Mouse (Mus musculus): Measurements from ENCODE around the gene Erfe. TPM values are rescaled to one million over a fixed set of nuclear protein-coding genes. Genes with fewer than 3 reads are reported as not detected.

Gene Erfe
- 0.15 TPM in 1 of 2 replicates, not detected in the other for total RNA-seq (2017)

DNA sequence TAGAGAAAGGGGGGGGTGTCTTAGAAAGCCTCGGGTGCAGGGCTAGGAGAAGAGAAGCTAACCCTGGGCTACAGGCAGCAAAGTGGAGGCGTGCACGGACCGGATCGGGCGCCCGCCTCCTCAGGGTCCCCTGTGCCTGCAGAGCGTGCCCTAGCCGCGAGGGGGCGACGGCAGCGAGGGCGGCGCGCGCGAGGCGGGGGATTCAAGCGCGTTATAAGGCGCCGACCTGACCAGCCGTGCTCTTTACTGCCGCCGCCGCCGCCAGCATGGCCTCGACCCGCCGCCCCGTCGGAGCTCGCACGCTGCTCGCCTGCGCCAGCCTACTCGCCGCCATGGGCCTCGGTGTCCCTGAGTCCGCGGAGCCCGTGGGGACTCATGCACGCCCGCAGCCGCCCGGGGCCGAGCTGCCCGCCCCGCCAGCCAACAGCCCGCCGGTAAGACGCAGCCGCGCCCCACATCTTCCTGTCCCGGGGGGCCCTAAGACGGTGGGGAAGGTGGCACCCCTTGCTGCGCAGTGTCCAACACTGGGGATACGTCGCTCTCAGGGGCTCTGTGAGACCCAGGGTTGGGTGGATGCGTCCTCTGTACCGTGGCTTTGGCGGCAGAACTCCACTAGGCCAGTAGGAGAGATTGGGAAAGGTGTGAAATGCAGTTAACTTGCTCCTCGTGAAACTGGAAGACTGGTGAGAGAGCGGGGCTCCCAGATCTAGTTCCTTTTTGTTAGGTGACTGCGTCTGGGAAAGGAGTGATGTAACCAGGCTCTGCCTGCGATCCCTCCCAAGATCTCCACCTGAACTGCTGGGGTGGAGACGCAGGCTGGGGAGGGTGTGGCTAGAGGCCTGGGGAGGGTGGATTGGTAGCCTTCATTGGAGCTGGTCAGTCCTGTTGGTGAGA lies at the start of gene Erfe:
Gene Erfe (plus strand): TSS at position 216 of the 894 bp plus-strand sequence.
- ATAC-seq (replicated peaks in 1 of 2; ENCODE audit: insufficient read depth in 1 of 2, low FRiP score in 2 of 2, low TSS enrichment in 1 of 2, low read depth in 1 of 2, poor library complexity in 2 of 2, severe bottlenecking in 2 of 2): peak; percentile 63 to 76

DNA sequence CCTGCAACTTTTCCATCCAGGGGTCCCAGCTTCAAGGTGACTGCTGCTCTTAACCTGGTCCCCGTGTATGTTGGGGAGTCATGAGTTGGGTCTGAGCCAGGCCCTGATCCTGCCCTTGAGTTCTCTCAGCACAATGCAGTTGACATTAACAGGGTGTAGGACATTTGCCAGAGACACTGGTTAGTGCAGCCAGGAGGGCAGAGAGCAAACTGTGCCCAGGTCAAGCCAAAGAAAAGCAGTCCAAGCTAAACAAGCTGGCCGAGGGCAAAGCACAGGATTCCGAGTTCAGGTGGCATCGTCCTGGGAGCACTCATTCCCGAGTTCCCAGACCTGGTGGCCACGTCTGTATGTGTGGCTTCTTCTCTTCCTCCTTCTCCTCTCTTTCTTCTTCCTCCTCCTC lies 48.6 kb upstream of the Erfe start:
- ATAC-seq (replicated peaks in 1 of 2; ENCODE audit: insufficient read depth in 1 of 2, low FRiP score in 2 of 2, low TSS enrichment in 1 of 2, low read depth in 1 of 2, poor library complexity in 2 of 2, severe bottlenecking in 2 of 2): no peak

GRCm38 (mm10) chr1:91321760-91322438 lies 44.3 kb upstream of the Erfe start, which contains the start of gene Espnl:
Gene Espnl, plus strand, starts transcription at chr1:91322075.
- peak; percentile 49 to 55 for ATAC-seq (replicated peaks in 1 of 2; ENCODE audit: insufficient read depth in 1 of 2, low FRiP score in 2 of 2, low TSS enrichment in 1 of 2, low read depth in 1 of 2, poor library complexity in 2 of 2, severe bottlenecking in 2 of 2)

- ATAC-seq (replicated peaks in 1 of 2; ENCODE audit: insufficient read depth in 1 of 2, low FRiP score in 2 of 2, low TSS enrichment in 1 of 2, low read depth in 1 of 2, poor library complexity in 2 of 2, severe bottlenecking in 2 of 2): no peak
Measured at GRCm38 (mm10) chr1:91324646-91325045, 41.6 kb upstream of the Erfe start.

- no peak for ATAC-seq (replicated peaks in 1 of 2; ENCODE audit: insufficient read depth in 1 of 2, low FRiP score in 2 of 2, low TSS enrichment in 1 of 2, low read depth in 1 of 2, poor library complexity in 2 of 2, severe bottlenecking in 2 of 2)
Measured at GRCm38 (mm10) chr1:91325488-91326042, 40.7 kb upstream of the Erfe start.

GRCm38 (mm10) chr1:91332102-91332501 lies 34.1 kb upstream of the Erfe start:
- no peak for ATAC-seq (replicated peaks in 1 of 2; ENCODE audit: insufficient read depth in 1 of 2, low FRiP score in 2 of 2, low TSS enrichment in 1 of 2, low read depth in 1 of 2, poor library complexity in 2 of 2, severe bottlenecking in 2 of 2)

DNA sequence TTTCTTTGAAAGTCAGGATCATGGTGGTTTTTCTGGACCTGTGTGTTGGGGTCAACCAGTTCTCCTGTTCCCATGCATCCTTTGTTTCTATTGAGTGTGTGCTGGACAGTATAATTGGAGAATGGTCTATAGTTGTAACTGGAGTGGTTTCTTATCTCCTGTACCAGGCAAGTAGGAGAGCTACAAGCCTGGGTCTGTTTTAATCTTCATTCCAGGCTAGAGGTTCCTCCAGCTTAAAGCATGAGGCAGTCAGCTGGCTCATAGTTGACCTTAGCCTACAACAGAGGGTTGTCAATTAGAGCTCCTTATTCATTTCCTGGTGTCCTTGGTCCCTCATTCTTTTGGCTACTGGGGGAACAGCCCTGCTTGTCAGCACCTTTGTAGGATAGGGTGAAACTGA lies 32.6 kb upstream of the Erfe start:
- ATAC-seq (replicated peaks in 1 of 2; ENCODE audit: insufficient read depth in 1 of 2, low FRiP score in 2 of 2, low TSS enrichment in 1 of 2, low read depth in 1 of 2, poor library complexity in 2 of 2, severe bottlenecking in 2 of 2): no peak

DNA sequence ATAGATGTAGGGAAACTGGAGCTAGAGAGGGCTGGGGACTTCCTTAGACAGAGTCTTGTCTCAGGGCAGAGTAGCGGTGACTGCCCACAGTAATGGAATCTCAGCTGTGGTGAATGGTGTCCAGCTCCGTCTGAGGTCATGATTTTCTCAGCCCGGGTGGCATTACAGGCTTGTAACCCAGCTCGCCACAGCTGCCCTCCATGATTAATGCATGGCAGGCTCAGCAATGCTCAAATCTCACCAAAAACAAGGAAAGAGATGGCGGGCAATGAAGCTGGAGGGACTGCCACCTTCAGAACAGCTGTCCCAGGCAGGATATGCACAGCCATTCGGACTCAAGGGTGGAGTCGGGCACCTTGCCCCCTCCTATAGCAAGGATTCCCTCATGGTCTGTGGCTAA lies 28.9 kb upstream of the Erfe start:
- no peak for ATAC-seq (replicated peaks in 1 of 2; ENCODE audit: insufficient read depth in 1 of 2, low FRiP score in 2 of 2, low TSS enrichment in 1 of 2, low read depth in 1 of 2, poor library complexity in 2 of 2, severe bottlenecking in 2 of 2)

DNA sequence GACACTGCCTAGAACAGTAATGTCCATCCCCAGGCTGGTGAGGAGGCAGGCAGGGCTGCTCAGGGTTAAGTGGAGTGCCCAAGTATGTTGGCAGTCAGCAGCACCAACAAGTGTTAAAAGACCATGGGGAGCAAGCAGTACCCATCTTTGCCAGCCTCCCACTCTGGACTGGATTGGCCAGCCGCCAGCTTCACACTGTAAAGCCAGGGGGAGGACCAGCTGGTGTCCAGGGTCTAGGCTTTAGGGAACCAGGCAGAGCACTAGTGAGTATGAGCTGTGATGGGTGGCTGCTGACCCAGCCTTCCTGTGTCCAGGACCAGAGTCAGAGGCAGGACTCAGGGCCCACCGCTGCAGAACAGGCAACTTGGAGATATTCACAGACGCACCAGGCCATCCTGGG lies 22.2 kb upstream of the Erfe start:
- ATAC-seq (replicated peaks in 1 of 2; ENCODE audit: insufficient read depth in 1 of 2, low FRiP score in 2 of 2, low TSS enrichment in 1 of 2, low read depth in 1 of 2, poor library complexity in 2 of 2, severe bottlenecking in 2 of 2): no peak

- no peak for ATAC-seq (replicated peaks in 1 of 2; ENCODE audit: insufficient read depth in 1 of 2, low FRiP score in 2 of 2, low TSS enrichment in 1 of 2, low read depth in 1 of 2, poor library complexity in 2 of 2, severe bottlenecking in 2 of 2)
Measured at GRCm38 (mm10) chr1:91344921-91345685, 21.1 kb upstream of the Erfe start.

- ATAC-seq (replicated peaks in 1 of 2; ENCODE audit: insufficient read depth in 1 of 2, low FRiP score in 2 of 2, low TSS enrichment in 1 of 2, low read depth in 1 of 2, poor library complexity in 2 of 2, severe bottlenecking in 2 of 2): peak; percentile 71 to 87
Measured at GRCm38 (mm10) chr1:91346892-91347291, 19.3 kb upstream of the Erfe start.

DNA sequence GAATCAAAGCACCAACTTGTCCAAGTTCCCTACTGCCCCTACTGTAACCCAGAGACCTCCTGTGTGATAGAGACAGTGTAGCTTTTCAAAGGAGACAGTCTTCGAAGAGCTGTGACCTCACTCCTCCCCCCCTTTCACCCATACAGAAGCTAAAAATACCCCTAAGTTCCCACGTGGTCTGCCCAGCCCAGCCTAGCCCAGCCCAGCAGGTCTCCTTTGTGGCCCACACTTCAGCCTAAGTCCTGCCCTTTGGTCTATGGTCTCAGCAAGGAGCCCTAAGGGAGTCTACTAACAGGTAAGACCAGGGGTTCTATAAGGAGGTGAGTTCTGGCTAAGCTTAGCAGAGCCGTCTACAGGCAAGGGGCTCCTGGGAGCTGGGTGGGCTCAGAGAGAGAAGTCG lies 15.4 kb upstream of the Erfe start, which contains the start of gene Klhl30:
Gene Klhl30 (plus strand): TSS at position 176 of the 400 bp plus-strand sequence.
- no peak for ATAC-seq (replicated peaks in 1 of 2; ENCODE audit: insufficient read depth in 1 of 2, low FRiP score in 2 of 2, low TSS enrichment in 1 of 2, low read depth in 1 of 2, poor library complexity in 2 of 2, severe bottlenecking in 2 of 2)

GRCm38 (mm10) chr1:91351249-91351648 lies 15.0 kb upstream of the Erfe start:
- ATAC-seq (replicated peaks in 1 of 2; ENCODE audit: insufficient read depth in 1 of 2, low FRiP score in 2 of 2, low TSS enrichment in 1 of 2, low read depth in 1 of 2, poor library complexity in 2 of 2, severe bottlenecking in 2 of 2): no peak

- no peak for ATAC-seq (replicated peaks in 1 of 2; ENCODE audit: insufficient read depth in 1 of 2, low FRiP score in 2 of 2, low TSS enrichment in 1 of 2, low read depth in 1 of 2, poor library complexity in 2 of 2, severe bottlenecking in 2 of 2)
Measured at GRCm38 (mm10) chr1:91352277-91352676, 14.0 kb upstream of the Erfe start.

DNA sequence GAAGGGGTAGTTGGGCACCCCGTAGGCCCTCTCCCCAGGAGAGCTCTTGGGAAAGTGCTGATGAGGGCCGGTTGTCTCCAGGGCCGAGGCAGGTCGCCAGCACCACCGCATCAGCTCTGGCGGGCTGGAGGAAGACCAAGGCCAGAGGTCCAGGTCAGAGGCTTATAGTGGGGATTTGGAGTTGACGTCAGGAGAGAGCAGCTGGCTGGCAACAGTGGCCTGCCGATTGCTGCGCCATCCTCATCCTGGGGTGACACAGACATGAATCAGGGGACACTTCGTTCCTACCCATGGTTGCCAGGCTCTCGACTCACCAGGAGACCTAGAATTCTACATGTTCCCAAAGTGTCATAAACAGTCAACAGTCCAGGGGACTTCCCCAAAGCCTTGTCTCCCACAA lies 10.1 kb upstream of the Erfe start:
- ATAC-seq (replicated peaks in 1 of 2; ENCODE audit: insufficient read depth in 1 of 2, low FRiP score in 2 of 2, low TSS enrichment in 1 of 2, low read depth in 1 of 2, poor library complexity in 2 of 2, severe bottlenecking in 2 of 2): no peak

- no peak for ATAC-seq (replicated peaks in 1 of 2; ENCODE audit: insufficient read depth in 1 of 2, low FRiP score in 2 of 2, low TSS enrichment in 1 of 2, low read depth in 1 of 2, poor library complexity in 2 of 2, severe bottlenecking in 2 of 2)
Measured at GRCm38 (mm10) chr1:91362113-91362512, 4.1 kb upstream of the Erfe start.

DNA sequence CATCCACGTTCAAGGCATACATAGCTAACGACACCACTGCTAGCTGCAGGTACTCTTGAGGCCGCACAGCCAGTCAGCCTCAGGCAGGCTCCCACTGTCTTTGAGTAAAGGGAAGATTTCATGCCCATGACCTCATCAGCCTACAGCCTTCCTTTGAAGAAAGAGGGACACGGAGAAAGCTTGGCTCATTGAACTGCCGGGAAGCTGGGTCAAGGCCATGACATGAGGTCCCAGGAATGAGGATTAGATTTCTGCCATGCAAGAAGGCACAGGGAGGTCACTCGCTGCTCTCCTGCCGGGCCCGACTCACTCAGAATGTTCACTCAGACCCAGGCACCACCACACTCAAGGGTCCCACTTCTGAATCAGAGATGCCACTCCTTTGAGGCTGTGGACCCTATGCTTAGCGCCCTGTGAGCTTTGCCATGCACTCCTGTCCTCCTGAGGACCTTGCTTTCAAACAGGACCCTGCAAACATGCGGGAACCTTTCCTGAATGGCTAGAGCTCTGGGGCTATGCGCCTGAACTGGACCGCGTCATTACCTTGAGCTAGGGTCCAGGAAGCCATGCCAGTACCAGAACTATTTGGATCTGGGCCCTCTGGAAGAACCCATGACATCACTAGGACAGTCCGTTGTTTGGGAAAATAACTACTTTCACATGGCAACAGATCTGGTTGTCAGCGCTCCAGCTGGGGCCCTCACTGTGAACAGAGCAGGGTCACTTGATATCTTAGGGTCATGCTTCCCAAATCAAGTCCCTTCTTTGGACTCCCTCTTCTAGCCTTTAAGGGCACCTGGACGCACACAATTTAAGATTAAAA lies 1.2 kb upstream of the Erfe start:
- ATAC-seq (replicated peaks in 1 of 2; ENCODE audit: insufficient read depth in 1 of 2, low FRiP score in 2 of 2, low TSS enrichment in 1 of 2, low read depth in 1 of 2, poor library complexity in 2 of 2, severe bottlenecking in 2 of 2): no peak

Measured in hematopoietic stem cell, adult 5-6 weeks (primary cell).